Comparison of ENCODE assay signal across 8 mouse cellular contexts in the genomic region with DNA sequence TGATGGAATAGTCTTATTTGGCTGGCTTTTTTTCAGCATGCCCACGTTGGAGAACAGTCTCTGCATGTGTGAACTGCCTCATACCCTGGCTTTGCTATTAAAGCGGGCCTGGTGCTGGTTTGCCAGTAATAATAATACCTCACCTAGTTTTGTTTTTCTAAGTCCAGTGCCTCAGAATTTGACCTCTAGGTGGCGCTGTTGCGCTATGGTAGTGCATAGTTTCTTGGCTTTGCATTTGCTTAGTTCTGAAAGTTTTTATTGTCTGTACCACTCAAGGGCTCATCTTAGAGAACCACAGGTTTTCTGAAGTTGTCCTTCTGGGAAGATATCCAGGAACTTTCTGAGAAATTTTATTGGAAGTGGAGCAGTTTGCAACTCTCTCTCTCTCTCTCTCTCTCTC. TPM values are rescaled to one million over a fixed set of nuclear protein-coding genes. Genes with fewer than 3 reads are reported as not detected.
DNase-seq lines count a peak whose midpoint lies in the region; ATAC-seq and TF ChIP-seq lines count a peak whose summit lies in the region.

No protein-coding gene starts in this region.

- peaks cover 3% of the 10 kb centered on the region; the same call in 1 of the 2 replicates for H3K36me3 ChIP-seq in forebrain, embryonic 11.5 days (ENCODE audit: control insufficient read depth, insufficient read depth, low read length)
- H3K36me3 ChIP-seq in forebrain, embryonic 12.5 days (replicated peaks) = peaks cover 24% of the 10 kb centered on the region
- peaks cover 4% of the 10 kb centered on the region for H3K36me3 ChIP-seq in stomach, postnatal 0 days (ENCODE audit: control insufficient read depth, insufficient read depth, low read length)

- no peak for TF ChIP-seq EP300 in stomach, postnatal 0 days (optimal IDR thresholded peaks at IDR 0.05)

- DNase-seq in forebrain, embryonic 11.5 days (ENCODE audit: low spot score) = peak; percentile 87
- peak; percentile 61 for DNase-seq in MN1 (ENCODE audit: low spot score)
- DNase-seq in cerebellum, postnatal 10 days = peak; percentile 80 to 89
- DNase-seq in gastrocnemius, postnatal 10 days = peak; percentile 79
- peak; percentile 70 to 93 for DNase-seq in layer of hippocampus, postnatal 25 days (ENCODE audit: extremely low spot score in 1 of 2, low spot score in 1 of 2)
- peak; percentile 90 for DNase-seq in mesoderm, embryonic 11.5 days (ENCODE audit: low read depth, low spot score)
- DNase-seq in stomach, postnatal 0 days (ENCODE audit: low spot score) = peak; percentile 81

- H3K27me3 ChIP-seq in forebrain, embryonic 11.5 days (ENCODE audit: control insufficient read depth, insufficient read depth, low read length) = no peaks in the 10 kb centered on the region
- H3K27me3 ChIP-seq in forebrain, embryonic 12.5 days = 0 out of 2 replicates have a peak, but pooled peaks cover 7% of the 10 kb centered on the region
- no peaks in the 10 kb centered on the region for H3K27me3 ChIP-seq in stomach, postnatal 0 days (ENCODE audit: control insufficient read depth, insufficient read depth, low read length)

- WGBS in forebrain, embryonic 11.5 days = 6% methylated on average over 4 of the region's 4 CpGs
- 7% methylated on average over 4 of the region's 4 CpGs for WGBS in forebrain, embryonic 12.5 days
- WGBS in stomach, postnatal 0 days = 6% methylated on average over 4 of the region's 4 CpGs

- H3K4me3 ChIP-seq in forebrain, embryonic 11.5 days (ENCODE audit: low read depth, low read length) = no peak overlapping the region
- H3K4me3 ChIP-seq in forebrain, embryonic 12.5 days (replicated peaks) = no peak overlapping the region
- no peak overlapping the region for H3K4me3 ChIP-seq in stomach, postnatal 0 days (ENCODE audit: low read depth, low read length)

- ATAC-seq in forebrain, embryonic 11.5 days (replicated peaks; ENCODE audit: low FRiP score) = no peak
- ATAC-seq in forebrain, embryonic 12.5 days (ENCODE audit: low FRiP score) = no peak
- ATAC-seq in stomach, postnatal 0 days (ENCODE audit: low FRiP score, low TSS enrichment) = no peak

- no peak overlapping the region for H3K9ac ChIP-seq in forebrain, embryonic 11.5 days (ENCODE audit: low read length)
- no peak overlapping the region for H3K9ac ChIP-seq in forebrain, embryonic 12.5 days
- H3K9ac ChIP-seq in stomach, postnatal 0 days (ENCODE audit: low read length) = no peak overlapping the region

- H3K4me1 ChIP-seq in forebrain, embryonic 11.5 days (replicated peaks; ENCODE audit: control insufficient read depth, insufficient read depth, low read length) = no peaks in the 10 kb centered on the region
- no peaks in the 10 kb centered on the region for H3K4me1 ChIP-seq in forebrain, embryonic 12.5 days
- no peaks in the 10 kb centered on the region for H3K4me1 ChIP-seq in stomach, postnatal 0 days (replicated peaks; ENCODE audit: control insufficient read depth, insufficient read depth)

- no peak overlapping the region for H3K4me2 ChIP-seq in forebrain, embryonic 11.5 days (ENCODE audit: low read depth, low read length, severe bottlenecking)
- H3K4me2 ChIP-seq in forebrain, embryonic 12.5 days = no peak overlapping the region
- no peak overlapping the region for H3K4me2 ChIP-seq in stomach, postnatal 0 days (replicated peaks; ENCODE audit: low read depth)

- H3K27ac ChIP-seq in forebrain, embryonic 11.5 days (ENCODE audit: low read depth, low read length) = no peak overlapping the region
- H3K27ac ChIP-seq in forebrain, embryonic 12.5 days = no peak overlapping the region
- no peak overlapping the region for H3K27ac ChIP-seq in stomach, postnatal 0 days (replicated peaks)

- TF ChIP-seq CTCF in stomach, postnatal 0 days (IDR thresholded peaks at IDR 0.05; ENCODE audit: low read depth) = peak; percentile 92

- H3K9me3 ChIP-seq in forebrain, embryonic 11.5 days (ENCODE audit: control insufficient read depth, low read length) = no peaks in the 10 kb centered on the region
- H3K9me3 ChIP-seq in forebrain, embryonic 12.5 days = no peaks in the 10 kb centered on the region
- H3K9me3 ChIP-seq in stomach, postnatal 0 days (ENCODE audit: control insufficient read depth, low read length) = no peaks in the 10 kb centered on the region

RNA-seq across cellular contexts. Expression of a gene that starts 22.0 kb away (rescaled TPM):
- not detected in 2 replicates for polyA plus RNA-seq in forebrain, embryonic 11.5 days (2014; fragmentation: Nextera tagmentation; extraction: Ambion mirVana)
- polyA plus RNA-seq in forebrain, embryonic 12.5 days (2016; fragmentation: Nextera tagmentation; extraction: Ambion mirVana) = not detected in 2 replicates
- total RNA-seq in gastrocnemius, postnatal 10 days (2021) = not detected
- not detected for total RNA-seq in layer of hippocampus, postnatal 25 days (2021)
- not detected in 2 replicates for polyA plus RNA-seq in stomach, postnatal 0 days (2015; fragmentation: Nextera tagmentation; extraction: Ambion mirVana)

RNA-seq across cellular contexts. Expression of a gene that starts 22.6 kb away (rescaled TPM):
- 42.6 and 47.5 TPM in 2 replicates for polyA plus RNA-seq in forebrain, embryonic 11.5 days (2014; fragmentation: Nextera tagmentation; extraction: Ambion mirVana)
- polyA plus RNA-seq in forebrain, embryonic 12.5 days (2016; fragmentation: Nextera tagmentation; extraction: Ambion mirVana) = 53.6 and 56.6 TPM in 2 replicates
- total RNA-seq in gastrocnemius, postnatal 10 days (2021) = 10 to 100 TPM; 28.8 to 34.0 TPM
- total RNA-seq in layer of hippocampus, postnatal 25 days (2021) = 10 to 100 TPM; 47.9 to 59.4 TPM
- 38.3 and 41.2 TPM in 2 replicates for polyA plus RNA-seq in stomach, postnatal 0 days (2015; fragmentation: Nextera tagmentation; extraction: Ambion mirVana)

RNA-seq across cellular contexts. Expression of a gene that starts 35.2 kb away (rescaled TPM):
- polyA plus RNA-seq in forebrain, embryonic 11.5 days (2014; fragmentation: Nextera tagmentation; extraction: Ambion mirVana) = 58.6 and 59.9 TPM in 2 replicates
- polyA plus RNA-seq in forebrain, embryonic 12.5 days (2016; fragmentation: Nextera tagmentation; extraction: Ambion mirVana) = 49.4 and 50.2 TPM in 2 replicates
- total RNA-seq in gastrocnemius, postnatal 10 days (2021) = 10 to 100 TPM; 17.8 to 22.4 TPM
- total RNA-seq in layer of hippocampus, postnatal 25 days (2021) = 10 to 100 TPM; 12.5 to 13.5 TPM
- polyA plus RNA-seq in stomach, postnatal 0 days (2015; fragmentation: Nextera tagmentation; extraction: Ambion mirVana) = 82.4 and 90.3 TPM in 2 replicates
